ENCODE assay signal across 9 mouse cellular contexts in genomic region chr17:35185639-35186611, GRCm38 (mm10). TPM values are rescaled to one million over a fixed set of nuclear protein-coding genes. Genes with fewer than 3 reads are reported as not detected.
DNase-seq lines count a peak whose midpoint lies in the region; ATAC-seq lines count a peak whose summit lies in the region.
"Had no signal": no experiment of that assay in that cellular context is flagged by ENCODE, and none has a peak within 500 bp of the region (broad histone marks: within the 10 kb centered on the region; RNA-seq: fewer than 3 reads in every experiment).

No protein-coding gene starts in this region.

- no peaks in the 10 kb centered on the region for H3K27me3 ChIP-seq in limb, embryonic 10.5 days (ENCODE audit: low read depth, poor library complexity, severe bottlenecking)
- no peaks in the 10 kb centered on the region for H3K27me3 ChIP-seq in stomach, embryonic 16.5 days (ENCODE audit: control insufficient read depth, insufficient read depth, low read length)

- WGBS in limb, embryonic 10.5 days: 2% methylated on average over 18 of the region's 18 CpGs
- 4% methylated on average over 18 of the region's 18 CpGs for WGBS in stomach, embryonic 16.5 days

- H3K9ac ChIP-seq in stomach, embryonic 16.5 days (ENCODE audit: low read length): peak overlapping the region; percentile 47

- ATAC-seq in erythroid progenitor cell, adult 5-6 weeks (replicated peaks; ENCODE audit: low FRiP score, poor library complexity, severe bottlenecking): peak; percentile 56; the same call in 1 of the 2 replicates
- peak; percentile 68 for ATAC-seq in stomach, embryonic 16.5 days (ENCODE audit: insufficient read depth, low FRiP score)

- H3K9me3 ChIP-seq in limb, embryonic 10.5 days (replicated peaks): no peaks in the 10 kb centered on the region
- H3K9me3 ChIP-seq in stomach, embryonic 16.5 days (replicated peaks; ENCODE audit: control insufficient read depth, low read length): no peaks in the 10 kb centered on the region

- intact Hi-C loops in heart, postnatal 36 days (cut with DNase I): no loop called here
- intact Hi-C loops in left cerebral cortex, postnatal 14 days (cut with DNase I): no loop called here

- DNase-seq in CD4-positive helper T cell, adult 2 months (ENCODE audit: low read depth, low spot score): peak; percentile 88
- peak; percentile 81 for DNase-seq in T-cell, adult 2 months (ENCODE audit: low spot score)
- DNase-seq in heart, postnatal 36 days: peak; percentile 74 to 78
- peak; percentile 71 for DNase-seq in limb, embryonic 10.5 days (ENCODE audit: low spot score)
- peak; percentile 47 for DNase-seq in mesoderm, embryonic 11.5 days (ENCODE audit: low read depth, low spot score)
- DNase-seq in left cerebral cortex, postnatal 14 days (ENCODE audit: low spot score in 2 of 2): no peak

- H3K36me3 ChIP-seq in limb, embryonic 10.5 days: no peaks in the 10 kb centered on the region
- H3K36me3 ChIP-seq in stomach, embryonic 16.5 days (ENCODE audit: control insufficient read depth, insufficient read depth, low read length): no peaks in the 10 kb centered on the region

- H3K4me3 ChIP-seq in limb, embryonic 10.5 days: peak overlapping the region; percentile 53
- H3K4me3 ChIP-seq in stomach, embryonic 16.5 days (replicated peaks; ENCODE audit: low read length): peak overlapping the region; percentile 47

- peak overlapping the region; percentile 50 for H3K4me2 ChIP-seq in stomach, embryonic 16.5 days (ENCODE audit: low read depth, low read length)

- peaks cover 14% of the 10 kb centered on the region for H3K4me1 ChIP-seq in limb, embryonic 10.5 days
- peaks cover 4% of the 10 kb centered on the region for H3K4me1 ChIP-seq in stomach, embryonic 16.5 days (ENCODE audit: control insufficient read depth, insufficient read depth, low read length)

- H3K27ac ChIP-seq in limb, embryonic 10.5 days: peak overlapping the region; percentile 85
- H3K27ac ChIP-seq in stomach, embryonic 16.5 days (ENCODE audit: low read length): peak overlapping the region; percentile 74

RNA-seq across cellular contexts. Expression of gene Lst1, which starts 2.3 kb away (rescaled TPM):
- 34.2 and 66.2 TPM in 2 replicates for total RNA-seq in erythroid progenitor cell, adult 5-6 weeks (2015; ENCODE audit: low replicate concordance)
- total RNA-seq in erythroid progenitor cell, adult 5-6 weeks (2017; ENCODE audit: low replicate concordance): 48.4 and 53.5 TPM in 2 replicates
- 1 to 10 TPM; 3.3 to 3.7 TPM for total RNA-seq in heart, postnatal 36 days (2021)
- 1.6 and 2.0 TPM in 2 replicates for polyA plus RNA-seq in limb, embryonic 10.5 days (2016; fragmentation: Nextera tagmentation; extraction: Ambion mirVana)
- 28.1 and 29.9 TPM in 2 replicates for polyA plus RNA-seq in stomach, embryonic 16.5 days (2015; fragmentation: Nextera tagmentation; extraction: Ambion mirVana)
- total RNA-seq in left cerebral cortex, postnatal 14 days (2021): 1 to 10 TPM; 5.8 to 7.8 TPM

RNA-seq across cellular contexts. Expression of gene Ltb, which starts 8.3 kb away (rescaled TPM):
- total RNA-seq in erythroid progenitor cell, adult 5-6 weeks (2015; ENCODE audit: low replicate concordance): 1.8 and 8.0 TPM in 2 replicates
- 0.30 and 10.0 TPM in 2 replicates for total RNA-seq in erythroid progenitor cell, adult 5-6 weeks (2017; ENCODE audit: low replicate concordance)
- 1 to 10 TPM; 1.0 to 1.6 TPM for total RNA-seq in heart, postnatal 36 days (2021)
- 0.38 and 0.45 TPM in 2 replicates for polyA plus RNA-seq in limb, embryonic 10.5 days (2016; fragmentation: Nextera tagmentation; extraction: Ambion mirVana)
- polyA plus RNA-seq in stomach, embryonic 16.5 days (2015; fragmentation: Nextera tagmentation; extraction: Ambion mirVana): 2.0 TPM in 2 replicates
- total RNA-seq in left cerebral cortex, postnatal 14 days (2021): 1 to 10 TPM in 1 of 2 experiments, under 1 TPM in 1; 0.55 to 1.0 TPM

RNA-seq across cellular contexts. Expression of gene Aif1, which starts 10.1 kb away (rescaled TPM):
- total RNA-seq in erythroid progenitor cell, adult 5-6 weeks (2015; ENCODE audit: low replicate concordance): 14.1 and 28.1 TPM in 2 replicates
- total RNA-seq in erythroid progenitor cell, adult 5-6 weeks (2017; ENCODE audit: low replicate concordance): 3.3 and 32.3 TPM in 2 replicates
- total RNA-seq in heart, postnatal 36 days (2021): 1 to 10 TPM; 2.0 to 6.2 TPM
- polyA plus RNA-seq in limb, embryonic 10.5 days (2016; fragmentation: Nextera tagmentation; extraction: Ambion mirVana): 1.5 and 1.8 TPM in 2 replicates
- polyA plus RNA-seq in stomach, embryonic 16.5 days (2015; fragmentation: Nextera tagmentation; extraction: Ambion mirVana): 19.9 and 20.2 TPM in 2 replicates
- 10 to 100 TPM; 10.6 to 12.3 TPM for total RNA-seq in left cerebral cortex, postnatal 14 days (2021)

RNA-seq across cellular contexts. Expression of gene Tnf, which starts 15.9 kb away (rescaled TPM):
- total RNA-seq in erythroid progenitor cell, adult 5-6 weeks (2015; ENCODE audit: low replicate concordance): 9.6 and 12.6 TPM in 2 replicates
- 0.90 and 3.2 TPM in 2 replicates for total RNA-seq in erythroid progenitor cell, adult 5-6 weeks (2017; ENCODE audit: low replicate concordance)
- under 1 TPM; 0.53 to 0.57 TPM for total RNA-seq in heart, postnatal 36 days (2021)
- 0.14 TPM in 1 of 2 replicates, not detected in the other for polyA plus RNA-seq in limb, embryonic 10.5 days (2016; fragmentation: Nextera tagmentation; extraction: Ambion mirVana)
- polyA plus RNA-seq in stomach, embryonic 16.5 days (2015; fragmentation: Nextera tagmentation; extraction: Ambion mirVana): 0.32 TPM in 1 of 2 replicates, not detected in the other
- not detected for total RNA-seq in left cerebral cortex, postnatal 14 days (2021)
- total RNA-seq: layer of hippocampus, adult 18-20 months had no signal

RNA-seq across cellular contexts. Expression of gene Lta, which starts 19.2 kb away (rescaled TPM):
- not detected in 2 replicates for total RNA-seq in erythroid progenitor cell, adult 5-6 weeks (2015; ENCODE audit: low replicate concordance)
- total RNA-seq in erythroid progenitor cell, adult 5-6 weeks (2017; ENCODE audit: low replicate concordance): 0.90 TPM in 1 of 2 replicates, not detected in the other
- under 1 TPM in 1 of 2 experiments, not detected in 1; 0.19 TPM for total RNA-seq in heart, postnatal 36 days (2021)
- not detected in 2 replicates for polyA plus RNA-seq in limb, embryonic 10.5 days (2016; fragmentation: Nextera tagmentation; extraction: Ambion mirVana)
- polyA plus RNA-seq in stomach, embryonic 16.5 days (2015; fragmentation: Nextera tagmentation; extraction: Ambion mirVana): 0.44 and 0.46 TPM in 2 replicates
- under 1 TPM; 0.42 to 0.72 TPM for total RNA-seq in left cerebral cortex, postnatal 14 days (2021)

Comparison
In these comparisons a context has a peak if more than half of its experiments do, and no peak if none do; other contexts are left out.
1. DNase-seq: peak in CD4-positive helper T cell, adult 2 months (single experiment), T-cell, adult 2 months (single experiment), heart, postnatal 36 days (2 of 2), limb, embryonic 10.5 days (single experiment) and mesoderm, embryonic 11.5 days (single experiment); none in left cerebral cortex, postnatal 14 days (0 of 2).